Mouse (Mus musculus) megakaryocyte progenitor cell, adult 5-6 weeks (primary cell): ENCODE data around the gene Bmpr1a. TPM values are rescaled to one million over a fixed set of nuclear protein-coding genes. Genes with fewer than 3 reads are reported as not detected.

ENCODE experiments used
- ATAC-seq: replicated peaks from 2 replicates; pipeline ENCODE4 v1.8.0; 2016; ENCODE audit warnings: mild to moderate bottlenecking, moderate TSS enrichment, inconsistent platforms; ENCODE audit not compliant: poor library complexity
- total RNA-seq, 2 experiments: library from RNA; stranded (forward) in 1 of 2; stranded (reverse) in 1 of 2; fragments of 157-497, 149-512 nt in 1 of 2; fragments of 200-1000 nt in 1 of 2; gene quantifications; 2 replicates each; pipeline versions ENCODE4 v1.2.3 to v1.2.4; 2015 to 2017

The Bmpr1a gene
- total RNA-seq, 2 experiments from 2014 or later: 0.25 to 0.39 TPM

DNA sequence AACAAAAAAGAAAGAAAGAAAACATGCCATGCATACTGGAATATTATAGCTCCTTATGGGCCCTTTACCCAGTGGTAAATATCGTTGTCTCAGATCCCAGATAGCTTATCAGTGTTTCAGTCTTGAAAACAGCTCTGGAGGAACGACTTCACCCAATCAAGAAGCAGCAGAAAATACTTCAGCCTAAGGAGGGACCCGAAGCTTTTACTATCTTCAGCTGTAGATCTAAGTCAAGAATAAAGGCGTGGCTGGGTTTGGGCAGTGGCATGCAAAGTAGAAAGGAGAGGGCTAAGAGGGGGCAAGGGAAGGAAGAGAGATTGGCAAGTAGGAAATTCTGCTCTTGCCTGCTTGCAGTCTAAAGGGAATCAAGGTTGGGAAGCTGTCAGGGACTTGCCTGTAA, 141.0 kb downstream of the Bmpr1a start:
- no peak for ATAC-seq

Other genes with a start within 250 kb of the Bmpr1a start
- 7.9 and 13.2 TPM in 2 replicates for gene Shld2, start 192.8 kb downstream of the Bmpr1a start, total RNA-seq (2015)
- 13.3 and 14.2 TPM in 2 replicates for gene Shld2, start 192.8 kb downstream of the Bmpr1a start, total RNA-seq (2017)
- 182 and 187 TPM in 2 replicates for gene Glud1, start 192.6 kb downstream of the Bmpr1a start, total RNA-seq (2015)
- 118 and 134 TPM in 2 replicates for gene Glud1, start 192.6 kb downstream of the Bmpr1a start, total RNA-seq (2017)
- gene Fam25c, start 147.9 kb downstream of the Bmpr1a start, total RNA-seq (2015): not detected in 2 replicates
- not detected in 2 replicates for gene Fam25c, start 147.9 kb downstream of the Bmpr1a start, total RNA-seq (2017)
- gene Sncg, start 128.6 kb downstream of the Bmpr1a start, total RNA-seq (2015): not detected in 2 replicates
- gene Sncg, start 128.6 kb downstream of the Bmpr1a start, total RNA-seq (2017): not detected in 2 replicates
- not detected in 2 replicates for gene Mmrn2, start 127.9 kb downstream of the Bmpr1a start, total RNA-seq (2015)
- gene Mmrn2, start 127.9 kb downstream of the Bmpr1a start, total RNA-seq (2017): not detected in 2 replicates
- not detected in 2 replicates for gene 9230112D13Rik, start 19.5 kb upstream of the Bmpr1a start, total RNA-seq (2015)
- gene 9230112D13Rik, start 19.5 kb upstream of the Bmpr1a start, total RNA-seq (2017): not detected in 2 replicates
- gene Ldb3, start 85.3 kb upstream of the Bmpr1a start, total RNA-seq (2015): not detected in 2 replicates
- not detected in 2 replicates for gene Ldb3, start 85.3 kb upstream of the Bmpr1a start, total RNA-seq (2017)
- not detected in 2 replicates for gene Opn4, start 96.8 kb upstream of the Bmpr1a start, total RNA-seq (2015)
- not detected in 2 replicates for gene Opn4, start 96.8 kb upstream of the Bmpr1a start, total RNA-seq (2017)
- 87.1 and 89.0 TPM in 2 replicates for gene Wapl, start 170.6 kb upstream of the Bmpr1a start, total RNA-seq (2015)
- 93.1 and 123 TPM in 2 replicates for gene Wapl, start 170.6 kb upstream of the Bmpr1a start, total RNA-seq (2017)